Mouse (Mus musculus) liver, embryonic 14.5 days (tissue): ENCODE data around the gene Tmem38b. TPM values are rescaled to one million over a fixed set of nuclear protein-coding genes. Genes with fewer than 3 reads are reported as not detected.

ENCODE experiments used
- ATAC-seq: fragments of 200-750 bp; cut with Nextera tagmentation; 2 replicates; pipeline ENCODE4 v1.8.0; 2017; ENCODE audit warnings: moderate number of reproducible peaks, mild to moderate bottlenecking, moderate library complexity; ENCODE audit not compliant: insufficient read depth
- DNase-seq, 3 experiments: peaks; one replicate each; pipeline ENCODE4 v3.0.0-alpha.2; 2012 to 2013; ENCODE audit warnings: low read depth in 3 of 3, low spot score in 3 of 3
- H3K27ac ChIP-seq: fragments of 300-500 bp; sonication (generic); 2 replicates; pipeline ENCODE4 v1.5.1; 2014; ENCODE audit warnings: moderate library complexity, mild to moderate bottlenecking, control low read depth, inconsistent platforms
- H3K27me3 ChIP-seq: fragments of 300-500 bp; sonication (generic); 2 replicates; pipeline ENCODE4 v1.6.1; 2014; ENCODE audit warnings: mild to moderate bottlenecking, low read length, moderate library complexity; ENCODE audit not compliant: control insufficient read depth, insufficient read depth
- H3K36me3 ChIP-seq: fragments of 300-500 bp; sonication (generic); replicated peaks from 2 replicates; pipeline ENCODE4 v1.6.1; 2014; ENCODE audit warnings: low read depth; ENCODE audit not compliant: control insufficient read depth, insufficient read depth
- H3K4me1 ChIP-seq, 2 experiments: fragments of 200-500 bp in 1 of 2; fragments of 300-500 bp in 1 of 2; sonication (generic) in 1 of 2; replicated peaks; 2 replicates each; pipeline ENCODE4 v1.6.1; 2012 to 2014; ENCODE audit warnings: antibody characterized with exemption in 1 of 2, inconsistent platforms in 1 of 2, low read length in 1 of 2; ENCODE audit not compliant: control insufficient read depth in 2 of 2, insufficient read depth in 2 of 2
- H3K4me2 ChIP-seq: fragments of 300-500 bp; sonication (generic); 2 replicates; pipeline ENCODE4 v1.6.1; 2014; ENCODE audit warnings: low read depth, mild to moderate bottlenecking, control low read depth, moderate library complexity
- H3K4me3 ChIP-seq, 2 experiments: fragments of 200-500 bp in 1 of 2; fragments of 300-500 bp in 1 of 2; sonication (generic) in 1 of 2; 2 replicates each; pipeline ENCODE4 v1.5.1; 2012 to 2014; ENCODE audit warnings: low read depth in 2 of 2, low read length in 2 of 2, mild to moderate bottlenecking in 2 of 2, control low read depth in 1 of 2, inconsistent platforms in 1 of 2, moderate library complexity in 1 of 2; ENCODE audit not compliant: insufficient read depth in 1 of 2
- H3K9ac ChIP-seq: fragments of 300-500 bp; sonication (generic); replicated peaks from 2 replicates; pipeline ENCODE4 v1.6.1; 2014; ENCODE audit warnings: mild to moderate bottlenecking, control low read depth, moderate library complexity
- H3K9me3 ChIP-seq: fragments of 300-500 bp; sonication (generic); 2 replicates; pipeline ENCODE4 v1.6.1; 2016; ENCODE audit warnings: low read length, mixed read lengths; ENCODE audit not compliant: control insufficient read depth
- CTCF ChIP-seq: IDR thresholded peaks from 2 replicates; pipeline ENCODE4 v1.5.1; 2016; ENCODE audit warnings: antibody characterized with exemption, low read depth, control low read depth
- EP300 ChIP-seq: IDR thresholded peaks from 2 replicates; pipeline ENCODE4 v1.6.1; 2016; ENCODE audit warnings: antibody characterized with exemption, low read depth
- WGBS: fragments of 180-500 bp; shearing (Covaris S2); extraction: QIAGEN DNeasy Blood & Tissue Kit; methylation state at CpG from one replicate; pipeline ENCODE4 v1.1.7; 2014; ENCODE audit not compliant: insufficient replicate concordance; 5-methylcytosine and 5-hydroxymethylcytosine counted together
- polyA plus RNA-seq, 2 experiments: library from polyadenylated mRNA; depleted of rRNA in 1 of 2; stranded (reverse) in 1 of 2; unstranded in 1 of 2; fragments of >200 nt; fragmentation: Nextera tagmentation in 1 of 2; extraction: Ambion mirVana in 1 of 2; gene quantifications; 2 replicates each; pipeline versions ENCODE4 v1.2.1 to v1.2.3; 2012 to 2014

Gene Tmem38b
- polyA plus RNA-seq, 2 experiments = 2.1 to 3.8 TPM

DNA sequence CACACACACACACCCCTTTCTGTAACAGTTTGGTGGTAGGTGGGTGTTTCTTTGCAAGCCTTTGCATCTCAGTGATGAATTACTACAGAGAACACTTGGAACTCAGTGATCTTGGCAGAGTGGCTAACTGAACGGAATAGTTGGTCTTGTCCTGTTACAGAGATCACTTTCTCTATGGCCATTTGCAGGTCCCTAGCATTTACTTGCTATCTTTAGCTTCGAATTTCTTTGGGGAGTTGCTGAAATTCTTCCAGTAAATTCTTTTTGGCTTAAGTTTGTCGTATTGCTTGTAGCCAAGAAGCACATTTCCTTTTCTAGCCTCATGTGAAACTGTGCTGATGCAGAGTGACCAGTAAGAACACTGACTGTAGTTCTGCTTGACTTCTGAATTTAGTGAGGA lies 3.1 kb downstream of the Tmem38b start:
- Histone ChIP-seq H3K36me3 (no peaks in the 10 kb centered on the region), H3K4me1 (0 out of 4 replicates have a peak, but pooled peaks cover 0 to 3% of the 10 kb centered on the region in 2 experiments), H3K27me3 (no peaks in the 10 kb centered on the region), H3K9me3 (no peaks in the 10 kb centered on the region), H3K4me3 (no peak overlapping the region), H3K27ac (no peak overlapping the region), H3K9ac (no peak overlapping the region), H3K4me2 (no peak overlapping the region)
- WGBS = 59% methylated on average over 3 of the region's 3 CpGs
- DNase-seq = no peak
- TF ChIP-seq EP300 (no peak), CTCF (no peak)
- no peak for ATAC-seq

DNA sequence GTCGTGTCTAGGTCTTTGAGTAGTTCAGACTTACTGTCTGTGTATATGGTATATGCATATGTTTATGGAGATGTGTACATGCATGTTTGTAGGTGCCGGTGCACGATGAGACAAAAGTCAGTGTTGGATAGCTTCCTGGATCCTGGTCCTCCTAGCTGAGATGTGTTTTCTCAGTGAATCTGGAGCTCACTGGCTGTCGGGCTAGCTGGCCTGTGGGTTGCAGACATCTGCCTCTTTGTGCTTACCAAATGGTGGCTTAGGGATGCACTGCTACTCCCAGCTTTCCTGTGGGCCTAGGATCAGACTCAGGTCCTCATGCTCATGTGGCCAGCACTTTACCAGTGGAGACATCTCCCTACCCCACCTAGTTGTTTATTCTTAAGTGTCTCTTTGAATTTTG lies 4.2 kb downstream of the Tmem38b start:
- ATAC-seq (no peak), DNase-seq (no peak)
- Histone ChIP-seq H3K36me3 (no peaks in the 10 kb centered on the region), H3K9me3 (no peaks in the 10 kb centered on the region), H3K4me2 (no peak overlapping the region), H3K27me3 (no peaks in the 10 kb centered on the region), H3K27ac (no peak overlapping the region), H3K4me1 (0 out of 4 replicates have a peak, but pooled peaks cover 0 to 3% of the 10 kb centered on the region in 2 experiments), H3K4me3 (no peak overlapping the region), H3K9ac (no peak overlapping the region)
- 78% methylated on average over 4 of the region's 4 CpGs for WGBS
- TF ChIP-seq EP300 (no peak), CTCF (no peak)

DNA sequence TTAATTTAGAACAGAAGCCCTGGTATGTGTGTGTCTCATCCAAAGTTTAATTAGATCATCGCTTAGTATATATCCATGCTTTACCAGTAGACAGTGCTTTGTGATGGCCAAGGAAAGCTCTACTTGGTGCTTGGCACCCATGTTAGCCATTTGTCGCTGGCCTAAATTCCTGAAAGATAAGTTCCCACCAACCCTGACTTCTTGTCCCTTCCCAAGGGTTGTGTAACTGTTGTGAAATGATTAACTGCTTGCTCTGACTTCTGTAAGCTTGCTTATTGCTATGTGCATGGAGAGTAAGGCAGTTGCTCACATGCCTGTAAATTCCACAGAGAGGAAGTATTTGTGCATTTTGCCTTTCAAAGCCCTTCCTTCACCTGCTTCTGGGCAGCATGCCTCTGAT lies 4.7 kb downstream of the Tmem38b start:
- H3K4me1 ChIP-seq = 0 out of 4 replicates have a peak, but pooled peaks cover 0 to 3% of the 10 kb centered on the region in 2 experiments
- no peak for ATAC-seq
- TF ChIP-seq CTCF (no peak), EP300 (no peak)
- 59% methylated on average over 2 of the region's 2 CpGs for WGBS
- H3K36me3 ChIP-seq = no peaks in the 10 kb centered on the region
- no peak overlapping the region for H3K4me2 ChIP-seq
- H3K9ac ChIP-seq = no peak overlapping the region
- peak in 1 of 3 experiments; percentile 17 for DNase-seq
- no peaks in the 10 kb centered on the region for H3K9me3 ChIP-seq
- H3K27me3 ChIP-seq = no peaks in the 10 kb centered on the region
- no peak overlapping the region for H3K27ac ChIP-seq
- H3K4me3 ChIP-seq = no peak overlapping the region

DNA sequence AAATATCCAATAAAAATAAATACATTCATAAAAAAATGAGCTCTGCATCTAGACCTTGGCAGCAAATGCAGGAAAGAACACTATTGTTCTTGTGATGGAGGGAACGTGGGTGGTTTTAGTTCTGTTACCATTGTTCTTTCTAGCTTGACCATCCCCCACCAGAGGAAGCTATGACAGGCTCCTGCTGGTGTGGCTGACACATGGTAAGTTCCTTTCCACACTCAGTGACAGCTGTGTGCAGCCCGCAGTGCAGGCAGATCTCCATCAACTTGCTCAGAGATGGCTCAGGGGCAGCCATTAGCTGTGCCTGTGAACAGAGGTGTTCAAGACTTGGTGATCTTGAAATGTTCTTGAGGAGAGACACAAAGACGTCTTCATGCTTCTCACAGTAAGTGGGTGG lies 6.5 kb downstream of the Tmem38b start:
- ATAC-seq (no peak), DNase-seq (no peak)
- Histone ChIP-seq H3K27me3 (no peaks in the 10 kb centered on the region), H3K27ac (no peak overlapping the region), H3K9me3 (no peaks in the 10 kb centered on the region), H3K4me2 (no peak overlapping the region), H3K4me1 (0 out of 4 replicates have a peak, but pooled peaks cover 0 to 1% of the 10 kb centered on the region in 2 experiments), H3K36me3 (no peaks in the 10 kb centered on the region), H3K4me3 (no peak overlapping the region), H3K9ac (no peak overlapping the region)
- 26% methylated on average over 3 of the region's 3 CpGs for WGBS
- no peak for TF ChIP-seq EP300
- no peak for TF ChIP-seq CTCF

DNA sequence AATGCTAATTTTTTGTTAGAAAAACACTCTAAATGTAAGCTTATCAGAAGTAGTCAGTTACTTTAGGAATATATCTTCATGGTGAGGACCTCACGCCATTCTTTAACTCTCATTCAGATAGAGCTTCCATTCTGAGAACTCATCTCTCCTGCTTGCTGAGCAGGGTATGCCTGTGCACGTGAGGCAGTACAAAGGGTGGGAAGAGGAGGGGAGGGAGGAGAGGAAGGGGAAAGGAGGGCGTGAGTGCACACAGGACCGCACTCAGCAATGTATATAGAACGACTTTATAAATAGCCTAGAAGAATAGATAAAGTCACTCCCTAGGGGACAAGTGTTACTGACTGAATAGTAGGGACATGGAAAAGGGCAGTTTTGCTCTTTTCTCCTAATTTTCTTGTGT lies 11.1 kb downstream of the Tmem38b start:
- H3K4me1 ChIP-seq = no peaks in the 10 kb centered on the region
- TF ChIP-seq CTCF (no peak), EP300 (no peak)
- 10% methylated on average over 5 of the region's 5 CpGs for WGBS
- no peak for ATAC-seq
- DNase-seq = no peak
- H3K27me3 ChIP-seq = no peaks in the 10 kb centered on the region
- no peak overlapping the region for H3K9ac ChIP-seq
- H3K9me3 ChIP-seq = no peaks in the 10 kb centered on the region
- no peaks in the 10 kb centered on the region for H3K36me3 ChIP-seq
- H3K4me2 ChIP-seq = no peak overlapping the region
- H3K27ac ChIP-seq = no peak overlapping the region
- H3K4me3 ChIP-seq = no peak overlapping the region
